Comparison of ENCODE assay signal across 22 mouse cellular contexts in genomic region chr3:105908976-105909375, GRCm38 (mm10). TPM values are rescaled to one million over a fixed set of nuclear protein-coding genes. Genes with fewer than 3 reads are reported as not detected.
"Had no signal": no experiment of that assay in that cellular context is flagged by ENCODE, and none has a peak within 500 bp of the region (broad histone marks: within the 10 kb centered on the region; RNA-seq: fewer than 3 reads in every experiment).

No protein-coding gene starts in this region.

- H3K4me1 ChIP-seq: midbrain, embryonic 12.5 days; neural tube, embryonic 13.5 days; neural tube, embryonic 15.5 days had no signal

- H3K9me3 ChIP-seq: midbrain, embryonic 10.5 days; midbrain, embryonic 12.5 days; neural tube, embryonic 13.5 days; neural tube, embryonic 15.5 days had no signal

- H3K4me3 ChIP-seq: midbrain, embryonic 10.5 days; midbrain, embryonic 12.5 days; myocyte; neural tube, embryonic 13.5 days; neural tube, embryonic 15.5 days had no signal

- ATAC-seq: midbrain, embryonic 16.5 days had no signal

- H3K27me3 ChIP-seq: midbrain, embryonic 12.5 days; neural tube, embryonic 13.5 days; neural tube, embryonic 15.5 days had no signal

- H3K4me2 ChIP-seq: lung, embryonic 14.5 days; midbrain, embryonic 12.5 days; neural tube, embryonic 13.5 days; neural tube, embryonic 15.5 days had no signal

- H3K27ac ChIP-seq: midbrain, embryonic 10.5 days; midbrain, embryonic 12.5 days; neural tube, embryonic 13.5 days; neural tube, embryonic 15.5 days had no signal

- H3K9ac ChIP-seq: lung, embryonic 14.5 days; midbrain, embryonic 12.5 days; neural tube, embryonic 13.5 days; neural tube, embryonic 15.5 days had no signal

- H3K36me3 ChIP-seq: midbrain, embryonic 10.5 days; midbrain, embryonic 12.5 days; neural tube, embryonic 13.5 days; neural tube, embryonic 15.5 days had no signal

- DNase-seq: lung, embryonic 14.5 days; lung, postnatal 10 days; lung, postnatal 4 days; midbrain, embryonic 14.5 days; retina, postnatal 1 day; right cerebral cortex, adult 18-20 months; right cerebral cortex, postnatal 25 days; right cerebral cortex, postnatal 4 days; spleen, adult 18-20 months; thymus, adult 18-20 months; thymus, postnatal 14 days; thymus, postnatal 36 days had no signal

RNA-seq across cellular contexts. Expression of gene Tmigd3, which starts 38.3 kb away (rescaled TPM):
- total RNA-seq: megakaryocyte-erythroid progenitor cell, adult 5-6 weeks had no signal
- polyA plus RNA-seq: lung, embryonic 16.5 days; midbrain, embryonic 10.5 days; midbrain, embryonic 12.5 days; midbrain, embryonic 14.5 days; midbrain, embryonic 16.5 days; neural tube, embryonic 11.5 days; neural tube, embryonic 13.5 days; neural tube, embryonic 15.5 days; stomach, embryonic 14.5 days had no signal

RNA-seq across cellular contexts. Expression of gene Adora3, which starts 38.3 kb away (rescaled TPM):
- total RNA-seq: megakaryocyte-erythroid progenitor cell, adult 5-6 weeks had no signal
- polyA plus RNA-seq: midbrain, embryonic 10.5 days; midbrain, embryonic 12.5 days; midbrain, embryonic 14.5 days; myocyte; neural tube, embryonic 13.5 days had no signal
